16 mouse cellular contexts compared by ENCODE assay signal in the genomic region with DNA sequence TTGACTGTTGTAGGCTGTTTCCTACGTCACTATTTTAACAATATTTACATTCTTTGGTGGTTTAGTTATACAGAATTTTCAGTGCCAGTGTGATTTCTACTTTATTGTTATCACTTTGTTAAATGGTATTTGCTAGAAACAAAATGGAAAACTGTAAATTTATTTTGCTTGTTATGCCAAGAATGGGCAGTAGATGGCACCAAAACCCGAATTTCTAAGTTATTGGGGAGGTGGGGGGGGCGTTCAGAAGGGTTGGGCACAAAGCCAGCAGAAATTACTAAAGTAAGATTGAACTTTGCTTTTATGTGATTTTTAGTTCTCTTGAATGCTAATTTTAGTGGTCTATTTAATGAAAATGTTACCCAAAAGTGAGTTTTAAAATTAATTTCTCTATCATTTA. TPM values are rescaled to one million over a fixed set of nuclear protein-coding genes. Genes with fewer than 3 reads are reported as not detected.
DNase-seq lines count a peak whose midpoint lies in the region; ATAC-seq and TF ChIP-seq lines count a peak whose summit lies in the region.
"Not testable (repeated sequence)": the region's sequence is repeated elsewhere in the genome, so short reads cannot be mapped to it uniquely, and the experiment has no call there.
"Had no signal": no experiment of that assay in that cellular context is flagged by ENCODE, and none has a peak within 500 bp of the region (broad histone marks: within the 10 kb centered on the region; RNA-seq: fewer than 3 reads in every experiment).

No protein-coding gene starts in this region.

- not testable (repeated sequence) for H3K36me3 ChIP-seq in hindbrain, embryonic 14.5 days (replicated peaks; ENCODE audit: control insufficient read depth, insufficient read depth); liver, postnatal 0 days (replicated peaks; ENCODE audit: insufficient read depth, low read length); midbrain, embryonic 14.5 days (ENCODE audit: control insufficient read depth, insufficient read depth, low read length)

- H3K27ac ChIP-seq in hindbrain, embryonic 14.5 days; liver, postnatal 0 days (ENCODE audit: low read depth); midbrain, embryonic 14.5 days (replicated peaks; ENCODE audit: low read depth, low read length): not testable (repeated sequence)

- not testable (repeated sequence) for H3K4me1 ChIP-seq in hindbrain, embryonic 14.5 days (replicated peaks; ENCODE audit: control insufficient read depth, insufficient read depth, low read length); liver, postnatal 0 days (ENCODE audit: insufficient read depth); midbrain, embryonic 14.5 days (ENCODE audit: control insufficient read depth, insufficient read depth, low read length)

- not testable (repeated sequence) for ATAC-seq in hindbrain, embryonic 14.5 days (ENCODE audit: low FRiP score); liver, postnatal 0 days; midbrain, embryonic 14.5 days (ENCODE audit: low FRiP score, low TSS enrichment)

- TF ChIP-seq CTCF in liver, postnatal 0 days (IDR thresholded peaks at IDR 0.05; ENCODE audit: low read depth), result peak; percentile 46

- not testable (repeated sequence) for TF ChIP-seq EP300 in liver, postnatal 0 days (IDR thresholded peaks at IDR 0.05; ENCODE audit: low read depth)

- H3K9me3 ChIP-seq in hindbrain, embryonic 14.5 days (ENCODE audit: control insufficient read depth, low read length), result peaks cover 13% of the 10 kb centered on the region
- H3K9me3 ChIP-seq in liver, postnatal 0 days (ENCODE audit: low read length); midbrain, embryonic 14.5 days (ENCODE audit: control insufficient read depth, low read length): not testable (repeated sequence)

- DNase-seq in A20 (ENCODE audit: low read depth, low spot score), result peak; percentile 5
- peak; percentile 5 for DNase-seq in c-Kit-positive CD71-negative TER-119-negative erythroid progenitor cells, embryonic 14.5 days (ENCODE audit: low read depth)
- peak; percentile 0 for DNase-seq in fibroblast of lung, adult 2 months (ENCODE audit: low read depth)
- peak; percentile 39 for DNase-seq in hindbrain, embryonic 14.5 days (ENCODE audit: low spot score)
- DNase-seq in kidney, postnatal 36 days, result peak; percentile 5 to 15
- not testable (repeated sequence) for DNase-seq in liver, postnatal 0 days
- DNase-seq in midbrain, embryonic 14.5 days, result peak; percentile 64

- not testable (repeated sequence) for H3K9ac ChIP-seq in hindbrain, embryonic 14.5 days; liver, postnatal 0 days (replicated peaks); midbrain, embryonic 14.5 days (replicated peaks; ENCODE audit: low read length)

- H3K4me3 ChIP-seq in hindbrain, embryonic 14.5 days (replicated peaks; ENCODE audit: low read length); liver, postnatal 0 days (ENCODE audit: low read depth, low read length); midbrain, embryonic 14.5 days (replicated peaks; ENCODE audit: low read depth, low read length): not testable (repeated sequence)

- 12% methylated on average over 3 of the region's 3 CpGs for WGBS in hindbrain, embryonic 14.5 days
- WGBS in liver, postnatal 0 days (ENCODE audit: insufficient replicate concordance), result 8% methylated on average over 3 of the region's 3 CpGs
- 15% methylated on average over 3 of the region's 3 CpGs for WGBS in midbrain, embryonic 14.5 days

- not testable (repeated sequence) for H3K4me2 ChIP-seq in hindbrain, embryonic 14.5 days (replicated peaks); liver, postnatal 0 days (ENCODE audit: low read depth, low read length); midbrain, embryonic 14.5 days (ENCODE audit: low read length)

- H3K27me3 ChIP-seq in hindbrain, embryonic 14.5 days (ENCODE audit: control insufficient read depth, insufficient read depth, low read length); liver, postnatal 0 days (ENCODE audit: insufficient read depth, low read length); midbrain, embryonic 14.5 days (ENCODE audit: control insufficient read depth, insufficient read depth, low read length): not testable (repeated sequence)

RNA-seq across cellular contexts. Expression of a gene that starts 20.6 kb away (rescaled TPM):
- polyA plus RNA-seq in hindbrain, embryonic 14.5 days (2014; fragmentation: Nextera tagmentation; extraction: Ambion mirVana), result not detected in 2 replicates
- not detected in 2 replicates for polyA plus RNA-seq in liver, postnatal 0 days (2015; fragmentation: Nextera tagmentation; extraction: Ambion mirVana)
- not detected in 2 replicates for polyA plus RNA-seq in midbrain, embryonic 14.5 days (2014; fragmentation: Nextera tagmentation; extraction: Ambion mirVana)
- polyA plus RNA-seq: C2C12; embryonic facial prominence, embryonic 14.5 days; forebrain, embryonic 10.5 days; frontal cortex, adult 2 months; hindbrain, embryonic 13.5 days; large intestine, adult 2 months; liver, embryonic 11.5 days; lung, embryonic 16.5 days; neural tube, embryonic 13.5 days had no signal

RNA-seq across cellular contexts. Expression of a gene that starts 27.5 kb away (rescaled TPM):
- not detected in 2 replicates for polyA plus RNA-seq in hindbrain, embryonic 14.5 days (2014; fragmentation: Nextera tagmentation; extraction: Ambion mirVana)
- not detected in 2 replicates for polyA plus RNA-seq in liver, postnatal 0 days (2015; fragmentation: Nextera tagmentation; extraction: Ambion mirVana)
- polyA plus RNA-seq in midbrain, embryonic 14.5 days (2014; fragmentation: Nextera tagmentation; extraction: Ambion mirVana), result not detected in 2 replicates
- polyA plus RNA-seq: embryonic facial prominence, embryonic 14.5 days; forebrain, embryonic 10.5 days; frontal cortex, adult 2 months; hindbrain, embryonic 13.5 days; large intestine, adult 2 months; liver, embryonic 11.5 days; lung, embryonic 16.5 days; neural tube, embryonic 13.5 days had no signal
